Mouse (Mus musculus): ENCODE measurements around the gene Rpl3l. TPM values are rescaled to one million over a fixed set of nuclear protein-coding genes. Genes with fewer than 3 reads are reported as not detected.
"Not testable (repeated sequence)": the region's sequence is repeated elsewhere in the genome, so short reads cannot be mapped to it uniquely, and the experiment has no call there.

The Rpl3l gene
- total RNA-seq, 1 experiment from 2014 or later: 0.24 TPM

GRCm38 (mm10) chr17:24719494-24720222 lies 8.0 kb upstream of the Rpl3l start:
- DNase-seq: peak; percentile 96

- not testable (repeated sequence) for DNase-seq
These were observed 7.0 kb upstream of the Rpl3l start for GRCm38 (mm10) chr17:24720616-24721015.

GRCm38 (mm10) chr17:24721383-24721955 lies 6.2 kb upstream of the Rpl3l start:
- DNase-seq: not testable (repeated sequence)

GRCm38 (mm10) chr17:24722220-24722924 lies 5.2 kb upstream of the Rpl3l start:
- no peak for DNase-seq

- DNase-seq: no peak
These were observed 4.3 kb upstream of the Rpl3l start for GRCm38 (mm10) chr17:24723122-24723880.

- no peak for DNase-seq
These were observed 3.8 kb upstream of the Rpl3l start for GRCm38 (mm10) chr17:24723881-24724180.

GRCm38 (mm10) chr17:24724184-24724583 lies 3.4 kb upstream of the Rpl3l start, which contains the start of gene Ndufb10:
TSS of gene Ndufb10 (minus strand) at chr17:24724478.
- DNase-seq: peak; percentile 98

GRCm38 (mm10) chr17:24725637-24726390 lies 1.8 kb upstream of the Rpl3l start:
- no peak for DNase-seq

- no peak for DNase-seq
These were observed 564 bp downstream of the Rpl3l start for GRCm38 (mm10) chr17:24728184-24728583.

GRCm38 (mm10) chr17:24729067-24729466 lies 1.4 kb downstream of the Rpl3l start:
- DNase-seq: no peak

GRCm38 (mm10) chr17:24730787-24731186 lies 3.2 kb downstream of the Rpl3l start:
- no peak for DNase-seq

GRCm38 (mm10) chr17:24732233-24732935 lies 4.8 kb downstream of the Rpl3l start:
- DNase-seq: no peak

- DNase-seq: no peak
These were observed 5.9 kb downstream of the Rpl3l start for GRCm38 (mm10) chr17:24733434-24734050.

- no peak for DNase-seq
These were observed 6.9 kb downstream of the Rpl3l start for GRCm38 (mm10) chr17:24734513-24734912.

- DNase-seq: no peak
These were observed 7.8 kb downstream of the Rpl3l start for GRCm38 (mm10) chr17:24735446-24735845.

- peak; percentile 92 for DNase-seq
These were observed 8.9 kb downstream of the Rpl3l start, which contains the start of gene Msrb1 for GRCm38 (mm10) chr17:24736330-24737051. TSS of gene Msrb1 (plus strand) at chr17:24736642.

- DNase-seq: no peak
These were observed 9.7 kb downstream of the Rpl3l start for GRCm38 (mm10) chr17:24737135-24737810.

GRCm38 (mm10) chr17:24738238-24738637 lies 10.6 kb downstream of the Rpl3l start:
- no peak for DNase-seq

GRCm38 (mm10) chr17:24739926-24740325 lies 12.3 kb downstream of the Rpl3l start:
- DNase-seq: no peak
